Mouse (Mus musculus): Measurements from ENCODE around the gene Palm2.
"Not testable (repeated sequence)": the region's sequence is repeated elsewhere in the genome, so short reads cannot be mapped to it uniquely, and the experiment has no call there.

Palm2 gene

DNA sequence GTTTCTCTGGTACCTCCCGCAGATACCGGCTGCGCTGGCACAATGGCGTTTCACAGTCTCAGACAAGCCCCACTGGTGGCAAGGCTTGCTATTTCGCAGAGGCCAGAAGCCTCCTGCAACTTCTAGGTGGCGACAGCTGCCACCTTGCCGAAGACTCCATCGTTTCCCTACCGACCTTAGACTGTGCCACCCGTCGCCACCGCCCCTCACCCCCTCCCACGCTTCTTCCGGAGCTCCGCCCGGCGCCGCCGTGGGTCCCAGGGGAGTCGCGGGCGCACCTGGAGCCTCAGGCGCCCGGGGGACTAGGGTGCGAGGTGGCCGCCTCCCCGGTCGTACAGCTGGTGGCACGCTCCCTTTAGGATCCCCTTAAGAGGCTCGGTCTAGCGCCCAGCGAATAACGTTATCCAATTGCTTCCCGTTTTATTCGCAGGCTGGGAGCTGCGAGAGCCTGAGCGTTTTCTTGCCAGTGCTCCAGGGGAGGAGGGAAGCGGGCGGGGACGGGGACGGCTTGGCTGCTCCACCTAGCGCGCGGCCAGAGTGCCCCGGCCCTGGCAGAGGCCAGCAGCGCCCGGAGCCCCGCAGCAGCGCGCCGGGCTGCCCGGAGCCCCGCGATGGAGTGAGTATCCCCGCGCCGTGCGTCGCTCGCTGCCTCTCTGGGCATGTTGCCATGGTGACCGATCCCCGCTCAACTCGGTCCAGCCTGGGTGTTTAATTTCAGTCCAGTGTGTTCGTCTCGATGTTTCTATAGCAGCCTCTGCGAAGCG lies at the start of gene Palm2:
Palm2 (plus strand) TSS at position 307 of the 764 bp plus-strand sequence.
- DNase-seq: peak; percentile 39

DNA sequence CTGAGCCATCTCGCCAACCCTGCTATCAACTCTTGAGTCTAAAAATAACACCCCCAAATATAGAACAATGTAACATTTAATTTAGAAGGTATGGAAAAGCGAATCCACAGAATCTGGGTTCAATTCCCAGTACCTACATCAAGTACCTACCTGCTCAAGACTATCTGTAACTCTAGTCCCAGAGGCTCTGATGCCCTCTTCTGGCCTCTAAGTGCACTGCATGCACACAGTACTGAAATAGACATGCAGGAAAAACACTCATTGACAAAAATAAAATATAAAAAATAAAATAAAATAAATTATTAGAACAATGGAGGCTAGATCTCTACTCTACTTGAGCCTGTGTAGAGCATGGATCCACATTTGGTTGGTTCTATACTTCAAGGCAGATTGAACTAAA lies 49.7 kb upstream of the Palm2 start:
- DNase-seq: peak; percentile 17

DNA sequence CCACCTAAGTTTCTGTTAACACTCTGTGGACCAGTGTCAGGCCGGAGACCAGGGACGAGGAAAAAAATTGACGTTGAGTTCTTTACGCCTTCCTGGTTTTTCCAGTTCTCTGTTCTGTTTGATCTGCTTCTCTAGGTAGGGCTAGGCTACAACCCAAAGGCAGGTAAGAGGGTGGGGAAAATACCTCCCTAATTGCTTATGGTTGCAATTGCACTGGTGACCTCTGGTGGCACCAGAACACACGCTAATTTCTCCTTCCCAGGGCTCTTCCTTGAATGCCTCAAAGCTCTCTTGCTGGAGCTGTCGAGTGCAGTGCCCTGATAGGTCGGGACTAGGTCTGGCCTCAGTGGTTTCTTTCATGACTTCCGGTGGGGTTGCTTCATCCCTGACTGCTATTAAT lies 42.9 kb upstream of the Palm2 start:
- DNase-seq: peak; percentile 28

DNA sequence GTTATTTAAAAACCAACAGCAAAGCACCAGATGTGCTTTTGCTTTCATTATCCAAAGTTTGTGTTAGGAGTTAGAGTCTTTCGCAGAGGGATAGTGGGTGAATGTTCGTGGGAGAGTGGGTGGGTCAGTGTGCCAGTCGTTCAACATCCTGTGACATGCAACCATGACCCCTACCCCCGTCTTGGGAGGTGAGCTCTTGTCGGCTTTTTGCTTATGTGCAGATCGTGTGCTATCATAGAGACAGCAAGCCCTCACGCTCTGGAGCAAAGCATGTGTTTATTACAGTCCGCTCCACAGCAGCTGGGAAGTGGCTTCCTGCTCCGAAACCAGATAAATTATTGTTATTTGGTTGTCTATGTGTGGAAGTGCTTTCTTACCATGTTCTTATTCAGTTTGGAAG lies 37.6 kb upstream of the Palm2 start:
- DNase-seq: no peak

DNA sequence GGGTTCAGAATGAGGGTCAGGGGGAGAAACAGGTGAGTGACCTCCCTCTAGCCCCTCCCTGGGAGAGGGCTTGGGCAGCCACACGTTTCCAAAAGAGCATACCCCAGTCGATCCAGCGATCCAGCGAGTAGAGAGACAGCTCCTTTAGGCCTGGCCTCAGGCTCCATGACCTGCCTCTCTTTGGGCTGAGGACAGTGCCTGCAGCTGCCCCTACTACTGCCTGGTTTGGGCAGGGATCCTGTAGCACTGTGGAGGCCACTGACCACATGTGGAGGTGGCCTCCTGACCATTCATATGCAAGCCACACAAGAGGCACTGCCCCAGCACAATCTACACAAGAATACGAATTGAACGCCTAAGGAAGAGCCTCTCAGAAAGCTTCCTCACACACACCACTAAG lies 21.7 kb upstream of the Palm2 start:
- not testable (repeated sequence) for DNase-seq

DNA sequence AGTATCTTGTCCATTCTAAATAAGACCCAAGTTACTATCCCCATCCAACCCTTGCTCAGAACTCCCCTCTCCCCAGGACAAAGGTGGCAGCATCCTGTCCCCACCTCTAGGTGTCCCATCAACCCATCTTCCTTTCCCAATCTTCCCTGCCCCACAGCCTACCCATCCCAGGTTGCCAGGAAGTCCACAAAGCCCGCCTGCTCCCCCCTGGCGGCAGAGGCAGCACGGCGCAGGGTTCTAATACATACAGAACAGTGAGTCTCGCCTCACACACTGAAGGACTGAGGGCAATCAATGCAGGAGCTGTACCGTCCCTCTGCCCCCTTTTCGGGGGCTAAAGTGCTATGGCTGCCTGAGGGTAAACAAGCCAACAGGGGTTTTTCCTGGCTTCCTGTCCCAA lies 21.0 kb upstream of the Palm2 start:
- DNase-seq: no peak

DNA sequence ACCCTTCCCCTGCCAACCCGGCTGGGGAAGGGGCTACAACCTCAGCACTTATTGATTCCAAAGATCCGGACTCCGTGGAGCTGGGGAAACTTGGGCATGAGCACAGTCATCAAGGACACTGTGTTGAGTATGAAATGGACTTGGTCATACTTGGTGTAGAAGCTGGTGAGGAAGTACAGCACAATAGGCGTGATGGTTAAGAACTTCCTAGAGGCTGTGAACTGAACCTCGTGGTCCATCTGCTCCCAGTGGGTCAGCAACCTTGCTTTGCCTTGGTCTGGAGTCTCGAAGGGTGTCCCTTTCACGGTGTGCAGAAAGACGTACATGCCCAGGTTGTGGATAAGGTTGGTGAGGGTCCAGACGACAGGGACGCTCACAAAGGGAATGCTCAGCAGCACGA lies 20.4 kb upstream of the Palm2 start:
- DNase-seq: not testable (repeated sequence)

DNA sequence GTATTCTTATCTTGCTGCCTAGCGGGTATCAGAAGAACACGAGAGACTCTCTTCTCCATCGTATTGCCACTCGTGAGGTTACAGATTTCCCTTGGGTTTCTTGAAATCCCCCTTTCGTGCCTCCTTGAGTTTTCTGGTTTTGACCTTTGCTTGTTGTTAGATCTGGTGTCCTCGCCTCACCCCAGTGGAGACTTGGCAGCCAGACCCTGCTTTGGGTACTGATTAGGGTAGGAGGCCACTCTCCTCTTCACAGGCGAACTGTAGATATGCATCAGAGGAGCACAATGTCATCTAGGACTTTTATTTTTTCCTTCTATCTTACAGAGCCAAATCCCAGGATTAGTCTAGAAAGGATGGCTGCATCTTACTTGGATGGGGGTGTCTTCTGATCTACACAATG lies 10.0 kb upstream of the Palm2 start:
- no peak for DNase-seq

DNA sequence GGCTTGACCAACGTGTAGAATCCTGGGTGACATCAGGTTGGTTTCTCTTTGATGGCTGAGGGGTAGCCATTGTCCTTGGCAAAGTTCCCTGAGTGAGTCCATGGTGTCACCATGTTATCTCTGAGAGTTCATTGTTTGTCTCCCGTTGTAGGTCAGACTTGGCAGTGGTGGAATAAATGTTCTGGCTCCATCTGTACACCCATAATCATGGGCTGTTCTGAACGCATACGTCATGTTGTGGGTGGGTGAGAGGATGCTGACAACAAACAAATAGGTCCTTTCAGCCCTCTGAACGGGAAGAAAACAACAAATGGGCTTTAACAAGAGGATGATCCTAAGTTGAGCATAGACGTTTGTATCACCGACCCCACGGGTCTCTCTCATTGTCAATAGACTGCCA lies 5.7 kb upstream of the Palm2 start:
- no peak for DNase-seq

DNA sequence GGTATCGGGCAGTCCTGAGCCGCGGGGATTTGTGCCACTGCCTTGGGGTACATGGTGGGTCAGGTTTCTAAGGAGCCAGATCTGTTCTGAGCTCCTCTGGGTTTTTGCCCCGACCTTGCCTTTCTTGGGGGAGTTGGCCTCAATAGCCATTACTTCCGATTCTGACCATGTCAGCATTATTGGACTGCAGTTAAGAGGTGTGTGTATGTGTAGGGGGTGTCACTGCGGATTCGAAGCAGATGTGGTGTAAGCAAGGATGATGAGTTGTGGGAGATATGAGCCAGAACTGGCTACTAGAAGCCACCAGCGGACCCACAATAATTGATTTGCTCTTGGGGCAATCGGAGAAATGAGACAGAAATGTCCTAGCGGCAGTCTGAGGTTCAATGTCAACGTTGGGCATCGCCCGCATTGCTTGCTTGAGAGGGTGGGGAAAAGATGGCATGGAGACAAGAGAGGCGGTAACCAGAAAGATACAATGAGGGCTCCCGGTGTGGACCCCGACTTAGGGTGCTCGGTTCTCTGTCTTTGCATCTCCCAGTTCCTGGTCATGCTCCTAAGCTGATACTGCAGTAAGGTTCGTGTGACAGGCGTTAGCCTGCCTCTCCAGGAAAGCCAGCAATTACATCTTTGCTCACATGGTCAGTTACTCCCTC lies 786 bp downstream of the Palm2 start:
- no peak for DNase-seq

DNA sequence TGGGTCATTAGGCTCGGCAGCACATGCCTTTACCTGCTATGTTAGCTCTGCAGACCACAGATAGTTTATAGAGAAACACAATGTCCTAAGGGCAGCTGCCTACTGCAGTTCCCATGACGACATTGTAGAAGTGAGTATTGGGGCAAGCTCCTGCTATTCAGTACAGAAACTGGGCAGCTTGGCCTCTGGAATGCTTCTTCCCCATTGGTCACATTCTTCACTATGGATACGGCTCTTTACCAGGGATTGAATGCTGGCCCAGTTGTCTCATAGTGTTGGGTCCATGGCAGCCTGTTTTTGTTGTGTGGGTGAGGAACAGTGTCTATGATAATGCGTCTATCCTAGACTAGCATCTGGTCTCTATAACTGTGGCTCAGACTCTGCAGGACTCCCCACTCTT lies 2.2 kb downstream of the Palm2 start:
- DNase-seq: no peak

DNA sequence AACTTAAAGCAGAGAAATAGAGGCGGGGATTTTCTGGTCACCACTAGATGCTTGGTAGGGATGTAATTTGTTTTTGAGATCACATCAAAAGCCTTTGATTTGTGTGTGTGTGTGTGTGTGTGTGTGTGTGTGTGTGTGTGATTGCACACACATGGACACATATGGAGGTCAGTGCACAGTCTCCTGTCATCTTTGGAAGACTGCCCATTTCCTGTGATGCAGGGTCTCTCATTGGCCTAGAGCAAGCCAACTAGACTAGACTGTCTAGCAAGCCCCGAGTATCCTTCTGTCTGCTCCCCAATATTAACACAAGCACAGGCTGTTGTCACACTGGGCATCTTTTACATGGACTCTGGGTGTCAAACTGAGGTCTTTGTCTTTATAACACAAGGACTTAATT lies 12.0 kb downstream of the Palm2 start:
- DNase-seq: no peak

DNA sequence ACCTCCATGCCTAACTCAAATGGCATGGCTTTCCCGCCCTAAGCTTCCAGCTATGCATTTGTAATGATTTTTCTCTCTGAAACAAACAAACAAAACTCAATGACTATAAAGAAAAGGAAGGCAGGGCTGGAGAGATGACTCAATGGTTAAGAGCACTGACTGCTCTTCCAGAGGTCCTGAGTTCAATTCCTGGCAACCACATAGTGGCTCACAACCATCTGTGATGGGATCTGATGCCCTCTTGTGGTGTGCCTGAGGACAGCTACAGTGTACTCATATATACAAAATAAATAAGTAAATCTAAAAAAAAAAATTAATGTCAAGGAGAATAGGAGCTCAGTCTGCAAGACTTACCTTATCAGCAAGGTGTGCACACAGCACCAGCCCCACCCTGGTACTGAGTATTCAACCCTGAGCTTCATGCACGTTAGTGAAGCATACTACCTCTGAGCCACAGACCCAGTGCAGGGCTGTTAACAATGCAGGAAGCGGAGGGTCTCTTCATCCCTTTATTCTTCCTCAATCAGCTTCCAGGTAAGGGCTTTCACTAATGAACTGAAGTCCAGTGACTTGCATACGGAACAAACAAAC lies 12.9 kb downstream of the Palm2 start:
- no peak for DNase-seq

DNA sequence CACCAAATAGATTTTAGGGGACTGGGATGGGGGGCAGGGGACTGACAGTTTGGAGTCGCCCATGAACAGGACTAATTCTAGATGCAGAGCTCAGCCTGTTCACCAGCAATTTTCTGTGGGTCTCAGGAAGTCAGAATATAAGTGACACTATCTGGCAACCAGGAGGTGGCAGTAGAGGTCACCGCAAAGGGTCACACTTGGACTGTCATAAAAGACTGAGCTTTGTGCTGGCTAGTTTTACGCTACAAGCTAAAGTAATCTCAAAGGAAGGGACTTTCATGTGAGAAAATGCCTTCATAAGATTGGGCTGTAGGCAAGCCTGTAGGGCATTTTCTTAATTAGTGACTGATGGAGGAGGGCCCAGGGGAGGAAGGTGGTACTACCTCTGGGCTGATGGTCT lies 17.8 kb downstream of the Palm2 start:
- DNase-seq: peak; percentile 61

DNA sequence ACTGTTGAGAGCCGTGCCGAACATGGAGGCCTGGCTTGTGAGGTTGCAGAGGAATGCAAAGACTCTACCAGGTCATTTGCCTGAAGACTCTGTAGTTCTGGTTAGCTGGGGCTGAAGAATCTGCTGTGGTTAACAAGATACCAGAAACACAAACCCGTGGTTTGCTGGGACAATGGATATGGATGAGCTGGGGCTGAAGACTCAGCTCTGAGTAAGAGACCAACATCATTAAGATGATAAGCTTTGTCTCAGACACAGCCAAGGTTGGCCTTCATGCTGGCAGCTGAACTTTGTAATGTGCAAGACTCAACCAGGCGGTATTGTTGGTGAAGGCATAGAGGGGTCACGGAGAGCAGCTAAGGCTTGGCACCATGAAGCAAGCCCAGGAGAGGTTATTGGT lies 18.6 kb downstream of the Palm2 start:
- DNase-seq: no peak

DNA sequence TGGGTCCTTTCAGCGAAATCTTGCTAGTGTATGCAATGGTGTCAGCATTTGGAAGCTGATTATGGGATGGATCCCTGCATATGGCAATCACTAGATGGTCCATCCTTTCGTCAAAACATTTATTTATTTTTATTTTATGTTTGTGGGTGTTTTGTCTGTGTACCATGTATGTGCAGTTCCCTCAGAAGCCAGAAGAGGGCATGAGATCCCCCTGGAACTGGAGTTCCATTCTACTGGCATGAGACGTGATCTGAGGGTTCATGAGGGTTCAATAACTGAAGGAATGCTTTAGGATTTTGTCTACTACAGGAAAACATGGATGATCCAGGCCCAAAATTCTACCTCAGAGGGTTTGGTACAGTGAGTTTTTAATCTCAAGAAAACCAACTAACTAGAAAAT lies 28.3 kb downstream of the Palm2 start:
- DNase-seq: peak; percentile 43

DNA sequence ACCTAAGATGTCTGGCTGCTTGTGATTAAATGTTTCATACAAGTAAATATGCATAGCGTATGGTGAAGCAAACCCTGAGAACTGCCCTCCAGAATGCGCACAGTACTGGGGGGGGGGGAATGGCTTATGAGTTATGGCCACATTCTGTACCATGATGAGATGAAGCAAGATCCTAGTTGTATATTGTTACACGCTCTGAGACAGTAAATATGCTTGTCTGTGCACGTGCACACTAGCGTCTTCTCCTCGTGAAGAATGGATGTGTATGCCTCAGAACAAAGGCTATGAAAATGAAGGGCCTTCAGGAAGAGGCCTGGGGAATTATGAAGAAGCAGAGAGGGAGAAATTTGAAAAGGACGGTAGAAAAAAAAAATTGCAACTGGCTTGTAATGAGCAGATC lies 48.4 kb downstream of the Palm2 start:
- no peak for DNase-seq

DNA sequence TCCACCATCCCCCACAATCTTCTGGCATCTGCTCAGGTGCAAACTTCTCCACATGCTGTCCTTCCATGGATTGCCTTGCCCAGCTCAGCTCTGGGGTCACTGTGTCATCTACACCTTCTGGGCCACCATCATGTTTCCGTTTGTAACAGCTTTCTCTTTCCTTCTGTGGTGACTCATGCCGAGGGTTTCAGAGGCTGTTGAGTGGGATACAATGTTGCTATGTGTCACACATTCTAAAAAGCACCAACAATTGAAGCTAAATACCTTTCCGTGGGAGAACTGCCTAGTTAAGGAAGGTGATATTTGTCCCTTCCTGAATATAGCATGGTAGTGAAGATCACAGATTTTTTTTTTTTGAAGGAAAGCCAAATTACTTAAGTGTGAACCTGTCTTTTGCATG lies 52.3 kb downstream of the Palm2 start:
- no peak for DNase-seq

DNA sequence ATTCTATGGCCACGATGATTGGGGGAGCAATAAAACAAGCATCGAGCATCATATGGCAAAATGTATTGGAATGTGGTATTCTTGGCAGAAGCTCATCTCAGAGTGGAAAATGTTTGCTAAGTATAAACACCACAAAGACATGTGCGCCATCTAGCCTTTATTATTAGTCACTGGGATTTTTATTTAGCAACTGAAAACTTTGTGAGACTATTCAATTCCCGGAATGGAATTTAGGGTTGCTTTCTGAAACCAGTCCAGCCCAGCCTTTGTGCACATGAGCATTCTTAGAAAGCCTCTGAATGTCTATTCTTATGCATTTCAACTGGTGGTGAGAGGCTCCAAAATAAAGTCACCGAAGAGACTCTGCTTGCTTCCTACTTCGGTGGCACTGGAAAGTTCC lies 55.8 kb downstream of the Palm2 start:
- no peak for DNase-seq

DNA sequence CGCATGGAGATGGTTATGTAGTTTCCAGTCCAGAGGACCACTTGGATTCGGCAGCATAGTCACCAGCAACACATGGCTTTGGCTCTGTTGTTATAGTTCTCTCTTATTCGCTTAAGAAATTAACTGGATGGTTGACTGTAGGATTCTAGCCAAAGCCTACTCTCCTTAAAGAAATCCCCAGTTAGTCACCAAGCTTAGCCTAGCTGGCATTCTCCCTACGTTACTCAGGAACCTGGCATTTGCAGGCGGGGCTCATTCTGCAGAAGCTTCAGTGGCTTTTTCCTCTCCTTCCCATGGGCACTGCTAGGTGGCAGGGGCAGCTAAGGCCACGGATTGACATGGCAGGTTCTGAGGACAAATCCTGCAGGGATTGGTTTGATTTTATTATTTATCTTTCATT lies 70.7 kb downstream of the Palm2 start:
- DNase-seq: no peak

DNA sequence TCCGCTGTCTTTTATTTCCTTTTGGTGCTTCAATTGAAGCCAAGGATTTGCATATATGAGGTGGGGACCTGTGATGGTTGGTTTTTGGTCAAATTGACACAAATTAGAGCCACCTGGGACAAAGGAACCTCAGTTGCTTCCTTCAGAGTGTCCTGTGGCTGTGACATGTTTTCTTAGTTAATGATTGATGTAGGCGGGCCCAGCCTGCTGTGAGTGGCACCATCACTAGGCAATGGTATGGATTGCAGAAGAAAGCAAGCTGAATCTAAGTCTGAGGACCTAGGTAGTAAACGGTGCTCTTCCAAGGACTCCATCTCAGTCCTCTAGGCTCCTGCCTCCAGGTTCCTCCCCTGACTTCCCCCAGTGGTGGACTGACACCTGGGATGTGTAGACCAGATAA lies 76.5 kb downstream of the Palm2 start:
- DNase-seq: no peak

DNA sequence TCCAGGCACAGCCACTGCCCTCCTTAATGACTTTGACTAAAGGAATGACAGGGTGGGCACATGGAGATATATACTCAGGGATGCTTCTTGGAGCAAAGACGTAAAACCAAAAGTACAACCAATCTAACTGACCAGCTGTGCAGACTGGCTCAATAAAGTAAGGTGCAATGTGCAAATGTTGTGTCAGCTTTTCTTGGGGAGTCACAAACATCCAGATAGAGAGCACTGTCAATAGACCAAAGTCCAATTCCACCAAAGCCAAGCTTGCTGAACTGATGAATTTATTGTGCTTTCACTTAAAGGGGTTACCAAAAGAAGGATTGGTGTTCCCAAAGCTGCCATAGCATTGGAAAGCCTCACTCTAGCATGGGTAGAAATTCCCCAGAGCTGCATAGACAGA lies 77.7 kb downstream of the Palm2 start:
- no peak for DNase-seq

DNA sequence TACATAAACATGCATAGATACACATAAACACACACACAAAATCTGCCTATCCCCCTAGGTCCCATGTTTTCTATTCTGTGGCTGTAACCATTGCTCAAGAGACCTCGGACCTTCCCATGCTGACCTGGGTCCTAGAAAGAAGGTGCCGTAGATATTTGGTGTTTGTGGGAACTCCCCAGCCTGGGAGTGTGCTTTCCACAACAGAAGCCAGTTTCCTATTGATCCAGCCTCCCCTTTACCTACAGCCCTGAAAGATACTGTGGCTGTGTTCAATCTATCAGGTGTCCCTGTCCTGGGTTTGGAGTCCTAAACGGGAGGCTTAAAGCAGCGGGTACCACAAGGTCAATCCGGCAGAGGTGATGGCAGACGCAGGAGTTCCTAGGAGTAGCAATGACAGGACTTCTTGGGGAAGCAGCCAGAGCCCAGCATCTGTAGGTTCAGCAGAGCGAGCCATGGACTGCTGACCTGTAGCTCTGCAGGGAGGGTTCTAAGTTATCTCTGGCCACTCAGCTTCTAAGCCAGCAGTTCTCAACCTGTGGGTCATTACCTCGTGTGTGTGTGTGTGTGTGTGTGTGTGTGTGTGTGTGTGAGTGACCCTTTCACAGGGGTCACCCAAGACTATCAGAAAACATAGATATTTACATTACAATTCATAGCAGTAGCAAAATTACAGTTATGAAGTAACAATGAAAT lies 79.3 kb downstream of the Palm2 start:
- DNase-seq: no peak
